Mouse (Mus musculus) ES-Bruce4 (cell line): ENCODE results near the gene Psmc6. TPM values are rescaled to one million over a fixed set of nuclear protein-coding genes. Genes with fewer than 3 reads are reported as not detected.

Experiments
- H3K27ac ChIP-seq: 2 replicates; pipeline ENCODE4 v1.5.1; 2012; ENCODE audit warnings: low read length, inconsistent platforms; ENCODE audit not compliant: insufficient read depth
- H3K27me3 ChIP-seq: 2 replicates; pipeline ENCODE4 v1.6.1; 2012; ENCODE audit warnings: mild to moderate bottlenecking, low read length, inconsistent platforms; ENCODE audit not compliant: control insufficient read depth, poor library complexity, insufficient read depth, severe bottlenecking
- H3K36me3 ChIP-seq: 2 replicates; pipeline ENCODE4 v1.6.1; 2012; ENCODE audit warnings: inconsistent platforms, mild to moderate bottlenecking, low read length, moderate library complexity; ENCODE audit not compliant: control insufficient read depth, poor library complexity, insufficient read depth, severe bottlenecking
- H3K4me1 ChIP-seq: one replicate; pipeline ENCODE4 v1.8.1; 2011; ENCODE audit warnings: low read length; ENCODE audit not compliant: control insufficient read depth, insufficient read depth
- H3K4me3 ChIP-seq: 2 replicates; pipeline ENCODE4 v1.5.1; 2011; ENCODE audit warnings: low read depth, mild to moderate bottlenecking, low read length
- H3K9ac ChIP-seq: 2 replicates; pipeline ENCODE4 v1.6.1; 2012; ENCODE audit warnings: low read depth, mild to moderate bottlenecking, inconsistent platforms; ENCODE audit not compliant: poor library complexity, severe bottlenecking
- H3K9me3 ChIP-seq: replicated peaks from 2 replicates; pipeline ENCODE4 v1.6.1; 2012; ENCODE audit warnings: mild to moderate bottlenecking, low read length, inconsistent platforms; ENCODE audit not compliant: control insufficient read depth, poor library complexity, insufficient read depth, severe bottlenecking
- CTCF ChIP-seq: IDR thresholded peaks from one replicate; pipeline ENCODE4 v1.8.1; 2011; ENCODE audit warnings: low read depth, low read length
- EP300 ChIP-seq: IDR thresholded peaks from 2 replicates; pipeline ENCODE4 v1.6.1; 2011; ENCODE audit warnings: low read depth, low read length; ENCODE audit not compliant: insufficient read depth
- POLR2A ChIP-seq: IDR thresholded peaks from one replicate; pipeline ENCODE4 v1.8.1; 2011; ENCODE audit warnings: low read length; ENCODE audit not compliant: insufficient read depth
- polyA plus RNA-seq: library from polyadenylated mRNA; stranded (reverse); fragments of >200 nt; gene quantifications from 2 replicates; pipeline ENCODE4 v1.2.4, GENCODE M21; 2011; ENCODE audit warnings: low read depth; ENCODE audit not compliant: missing spikeins, insufficient read depth, insufficient read length

Psmc6 gene
- polyA plus RNA-seq, 1 experiment: 571 TPM

DNA sequence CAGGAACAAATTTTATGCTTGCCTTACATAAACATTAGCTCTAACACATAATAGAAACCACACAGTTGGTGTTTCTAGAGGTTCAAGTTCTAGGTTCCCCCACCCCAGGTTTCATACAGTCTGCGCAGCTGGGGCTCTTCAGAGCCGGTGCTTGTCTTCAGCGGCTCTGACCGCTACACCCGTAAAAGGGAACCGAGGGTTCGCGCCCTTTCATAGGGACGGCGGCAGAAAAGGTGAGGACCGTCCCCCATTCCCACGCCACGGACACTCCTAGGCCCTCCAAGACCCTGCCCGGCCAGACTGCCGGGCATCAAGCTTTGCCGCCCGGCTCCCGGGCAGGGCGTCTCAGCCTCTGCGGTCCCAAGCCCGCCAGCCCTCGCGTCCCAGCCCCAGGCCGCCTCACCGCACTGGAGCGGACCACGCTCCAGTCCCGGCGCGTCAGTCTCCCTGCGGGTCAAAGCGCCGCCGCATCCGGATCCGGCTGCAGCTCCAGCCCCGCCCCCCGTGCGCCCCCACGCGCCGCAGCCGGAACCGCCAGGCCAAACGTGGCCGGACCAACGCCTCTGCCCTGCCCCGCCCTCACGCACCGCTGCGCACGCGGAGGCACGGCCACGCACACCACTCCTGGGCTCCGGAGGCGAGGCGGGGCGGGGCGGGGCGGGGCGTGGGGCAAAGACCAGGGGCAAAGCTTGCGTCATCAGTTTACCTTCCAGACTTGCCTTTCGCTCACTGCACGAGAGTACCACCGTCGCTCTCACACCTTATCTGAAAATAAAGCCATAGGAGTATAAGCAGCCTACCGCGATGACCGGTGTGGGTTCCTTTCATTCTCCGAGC, 59.0 kb downstream of the Psmc6 start:
- Histone ChIP-seq H3K36me3 (peaks cover 10% of the 10 kb centered on the region), H3K27ac (peak overlapping the region; percentile 80), H3K9me3 (peaks cover 11% of the 10 kb centered on the region; the same call in 1 of the 2 replicates), H3K9ac (peak overlapping the region; percentile 88), H3K4me3 (peak overlapping the region; percentile 87), H3K4me1 (peaks cover 2% of the 10 kb centered on the region), H3K27me3 (no peaks in the 10 kb centered on the region)
- TF ChIP-seq POLR2A: no peak

DNA sequence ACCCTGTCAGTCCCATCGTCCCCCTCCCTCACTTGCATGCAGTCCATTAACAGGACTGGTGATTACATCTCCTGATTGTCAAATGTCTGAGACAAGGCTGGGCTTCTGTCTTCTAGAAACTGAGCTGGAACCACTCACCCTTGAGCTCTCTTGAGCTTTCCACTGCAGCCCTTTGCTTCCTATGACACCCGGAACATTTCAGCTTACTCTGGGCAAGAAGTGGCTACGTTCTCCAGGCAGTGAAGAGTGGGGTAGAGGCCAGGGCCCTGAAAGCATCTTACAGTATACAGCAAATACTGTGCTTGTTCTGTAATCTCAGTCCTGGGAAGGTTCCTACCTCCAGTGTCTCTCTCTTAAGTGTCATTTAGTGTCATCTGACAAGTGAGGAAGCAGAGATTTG, 59.6 kb downstream of the Psmc6 start:
- peaks cover 2% of the 10 kb centered on the region for H3K4me1 ChIP-seq
- peak overlapping the region; percentile 87 for H3K4me3 ChIP-seq
- peaks cover 6% of the 10 kb centered on the region for H3K36me3 ChIP-seq
- TF ChIP-seq POLR2A: no peak
- no peak for TF ChIP-seq EP300
- no peak for TF ChIP-seq CTCF
- H3K9ac ChIP-seq: peak overlapping the region; percentile 88
- peaks cover 11% of the 10 kb centered on the region; the same call in 1 of the 2 replicates for H3K9me3 ChIP-seq
- peak overlapping the region; percentile 80 for H3K27ac ChIP-seq
- H3K27me3 ChIP-seq: no peaks in the 10 kb centered on the region

Other genes with a start within 250 kb of the Psmc6 start
- 2.1 and 2.2 TPM in 2 replicates for gene Gpr137c, start 110.1 kb upstream of the Psmc6 start, polyA plus RNA-seq
- 6.0 and 8.1 TPM in 2 replicates for gene Txndc16, start 109.5 kb upstream of the Psmc6 start, polyA plus RNA-seq
- 65.9 and 68.5 TPM in 2 replicates for gene Ero1l, start 11.0 kb upstream of the Psmc6 start, polyA plus RNA-seq
- gene Styx, start 21.3 kb downstream of the Psmc6 start, polyA plus RNA-seq: 31.1 and 36.7 TPM in 2 replicates
- gene Gnpnat1, start 75.1 kb downstream of the Psmc6 start, polyA plus RNA-seq: 96.6 and 98.5 TPM in 2 replicates
- gene Fermt2, start 200.3 kb downstream of the Psmc6 start, polyA plus RNA-seq: 94.3 and 95.9 TPM in 2 replicates